Mouse (Mus musculus) MEL (cell line): ENCODE results near the gene Fmo6.

Experiments
- BHLHE40 ChIP-seq: IDR thresholded peaks from 2 replicates; pipeline ENCODE4 v1.6.1; 2012; ENCODE audit warnings: low read depth, mild to moderate bottlenecking, inconsistent platforms, low read length, improper control_type of control experiment, borderline replicate concordance
- CHD1 ChIP-seq: IDR thresholded peaks from 2 replicates; pipeline ENCODE4 v1.6.1; 2012; ENCODE audit warnings: low read depth, mild to moderate bottlenecking, inconsistent platforms, low read length, improper control_type of control experiment
- CHD2 ChIP-seq: IDR thresholded peaks from 2 replicates; pipeline ENCODE4 v1.6.1; 2011; ENCODE audit warnings: low read length, improper control_type of control experiment
- CTCF ChIP-seq, 3 experiments: IDR thresholded peaks in 2 of 3; conservative IDR thresholded peaks in 1 of 3; 2 replicates each; pipeline ENCODE4 v1.5.1; 2011 to 2012; ENCODE audit warnings: low read length in 3 of 3, low read depth in 2 of 3, mild to moderate bottlenecking in 2 of 3, improper control_type of control experiment in 1 of 3, inconsistent platforms in 1 of 3, mixed read lengths in 1 of 3, moderate library complexity in 1 of 3; ENCODE audit not compliant: control insufficient read depth in 1 of 3, insufficient read depth in 1 of 3, poor library complexity in 1 of 3, severe bottlenecking in 1 of 3
- EP300 ChIP-seq, 2 experiments: IDR thresholded peaks; 2 replicates each; pipeline ENCODE4 v1.6.1; 2011; ENCODE audit warnings: improper control_type of control experiment in 2 of 2, low read length in 2 of 2, low read depth in 1 of 2, mild to moderate bottlenecking in 1 of 2
- GATA1 ChIP-seq: IDR thresholded peaks from 2 replicates; pipeline ENCODE4 v1.6.1; 2011; ENCODE audit warnings: low read depth, low read length, improper control_type of control experiment
- JUND ChIP-seq: IDR thresholded peaks from 2 replicates; pipeline ENCODE4 v1.6.1; 2011; ENCODE audit warnings: low read depth, mild to moderate bottlenecking, improper control_type of control experiment, low read length
- MAFK ChIP-seq: IDR thresholded peaks from 2 replicates; pipeline ENCODE4 v1.6.1; 2011; ENCODE audit warnings: low read depth, mild to moderate bottlenecking, low read length, improper control_type of control experiment, borderline replicate concordance
- POLR2A ChIP-seq, 2 experiments: IDR thresholded peaks; 2 replicates each; pipeline ENCODE4 v1.6.1; 2011 to 2012; ENCODE audit warnings: low read length in 2 of 2, mild to moderate bottlenecking in 2 of 2, control low read depth in 1 of 2, improper control_type of control experiment in 1 of 2, low read depth in 1 of 2, moderate library complexity in 1 of 2; ENCODE audit not compliant: control insufficient read depth in 1 of 2, insufficient read depth in 1 of 2, poor library complexity in 1 of 2
- UBTF ChIP-seq: IDR thresholded peaks from 2 replicates; pipeline ENCODE4 v1.6.1; 2012; ENCODE audit warnings: low read depth, mild to moderate bottlenecking, inconsistent platforms, low read length, improper control_type of control experiment, moderate library complexity, borderline replicate concordance; ENCODE audit not compliant: insufficient read depth
- USF2 ChIP-seq, 2 experiments: IDR thresholded peaks; 2 replicates each; pipeline ENCODE4 v1.6.1; 2011 to 2012; ENCODE audit warnings: improper control_type of control experiment in 2 of 2, low read length in 2 of 2, borderline replicate concordance in 1 of 2, inconsistent platforms in 1 of 2, low read depth in 1 of 2, mild to moderate bottlenecking in 1 of 2; ENCODE audit not compliant: insufficient read depth in 1 of 2

DNA sequence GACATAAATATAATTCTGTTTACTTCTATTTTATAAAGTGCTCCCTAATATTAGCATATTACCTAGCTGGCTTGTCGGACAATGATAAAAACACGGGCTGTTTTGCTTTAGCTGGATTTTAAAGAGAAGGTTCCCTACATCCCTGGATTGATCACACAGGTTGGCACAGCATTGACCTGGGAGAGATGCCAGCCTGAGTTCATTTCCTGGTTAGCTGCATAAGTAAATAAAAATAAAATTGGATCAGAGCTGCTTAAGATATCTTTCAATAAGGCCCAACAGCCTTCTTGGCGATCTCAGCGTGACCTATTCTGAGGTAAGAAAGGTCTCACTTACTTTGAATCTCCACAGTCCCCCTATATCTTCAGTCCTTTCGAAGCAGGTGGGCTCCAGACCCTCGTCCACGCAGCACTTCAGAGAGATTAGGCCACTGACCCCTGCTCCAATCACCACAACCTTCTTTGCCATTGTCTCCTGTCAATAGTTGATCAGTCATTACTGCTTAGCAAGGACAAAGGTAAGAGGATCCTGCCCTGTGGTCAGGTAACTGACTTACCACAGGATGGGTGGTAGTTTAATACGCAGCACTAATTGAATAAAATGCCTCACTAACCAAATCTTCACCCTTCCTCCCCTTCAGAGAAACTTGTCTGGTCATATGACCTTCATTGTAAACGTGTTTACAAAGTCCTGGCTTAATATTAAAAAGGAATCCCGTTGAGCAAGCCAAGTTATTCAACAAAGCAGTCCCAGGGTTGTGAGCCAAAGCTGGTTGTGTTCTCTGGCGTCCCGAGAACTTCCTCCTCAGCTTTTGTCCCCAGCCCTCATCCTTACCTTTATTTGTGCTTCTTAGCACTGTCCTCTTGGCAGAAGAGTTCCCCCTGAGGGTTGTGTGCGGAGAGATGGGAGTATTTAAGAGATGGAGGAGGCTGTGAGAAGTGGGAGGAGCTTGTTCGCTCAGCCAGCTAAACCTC, 39.2 kb downstream of the Fmo6 start, which contains the start of gene Fmo2:
- TF ChIP-seq CTCF (IDR thresholded peaks at IDR 0.05 in 2 of 3, conservative IDR thresholded peaks at IDR 0.05 in 1 of 3; ENCODE audit: control insufficient read depth in 1 of 3, insufficient read depth in 1 of 3, low read depth in 2 of 3, low read length in 3 of 3, poor library complexity in 1 of 3, severe bottlenecking in 1 of 3): no peak
- no peak for TF ChIP-seq EP300 (IDR thresholded peaks at IDR 0.05; ENCODE audit: low read depth in 1 of 2, low read length in 2 of 2)
- no peak for TF ChIP-seq GATA1
- no peak for TF ChIP-seq MAFK
- TF ChIP-seq POLR2A (IDR thresholded peaks at IDR 0.05; ENCODE audit: control insufficient read depth in 1 of 2, insufficient read depth in 1 of 2, low read depth in 1 of 2, low read length in 2 of 2, poor library complexity in 1 of 2): no peak
- no peak for TF ChIP-seq CHD2
- TF ChIP-seq CHD1: no peak
- no peak for TF ChIP-seq USF2 (IDR thresholded peaks at IDR 0.05; ENCODE audit: borderline replicate concordance in 1 of 2, insufficient read depth in 1 of 2, low read depth in 1 of 2, low read length in 2 of 2)
- no peak for TF ChIP-seq JUND
- no peak for TF ChIP-seq UBTF
- no peak for TF ChIP-seq BHLHE40
